Mouse (Mus musculus) liver, adult 2 months (tissue): Measurements from ENCODE around the gene Spata45.

Experiments used
- CTCF ChIP-seq: fragments of 200-500 bp; IDR thresholded peaks from 2 replicates; pipeline ENCODE4 v1.5.1; 2011; ENCODE audit warnings: low read depth, low read length, control low read depth
- POLR2A ChIP-seq: fragments of 200-500 bp; IDR thresholded peaks from 2 replicates; pipeline ENCODE4 v1.6.1; 2011; ENCODE audit warnings: low read length, control low read depth; ENCODE audit not compliant: insufficient read depth; ENCODE audit errors: extremely low read depth

DNA sequence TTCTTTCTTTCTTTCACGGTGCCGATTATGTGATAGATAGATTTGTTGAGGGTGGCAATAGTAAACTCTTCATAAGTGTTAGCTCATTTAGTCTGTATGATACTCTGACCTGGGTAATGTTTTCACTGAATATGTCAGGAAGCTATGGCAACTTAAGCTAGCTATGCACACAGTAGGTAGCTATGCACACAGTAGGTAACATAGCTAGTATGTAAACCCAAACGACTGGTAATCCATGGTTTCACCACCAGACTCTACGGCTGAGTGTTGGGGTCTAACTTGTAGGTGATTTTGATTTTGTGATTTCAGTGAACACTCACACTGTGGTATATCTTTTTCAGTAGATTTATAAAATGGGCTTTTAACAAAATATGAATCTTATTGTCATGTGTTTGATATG lies 1.6 kb downstream of the Spata45 start:
- no peak for TF ChIP-seq POLR2A
- no peak for TF ChIP-seq CTCF
